ENCODE assay signal across 8 mouse cellular contexts in the genomic region with DNA sequence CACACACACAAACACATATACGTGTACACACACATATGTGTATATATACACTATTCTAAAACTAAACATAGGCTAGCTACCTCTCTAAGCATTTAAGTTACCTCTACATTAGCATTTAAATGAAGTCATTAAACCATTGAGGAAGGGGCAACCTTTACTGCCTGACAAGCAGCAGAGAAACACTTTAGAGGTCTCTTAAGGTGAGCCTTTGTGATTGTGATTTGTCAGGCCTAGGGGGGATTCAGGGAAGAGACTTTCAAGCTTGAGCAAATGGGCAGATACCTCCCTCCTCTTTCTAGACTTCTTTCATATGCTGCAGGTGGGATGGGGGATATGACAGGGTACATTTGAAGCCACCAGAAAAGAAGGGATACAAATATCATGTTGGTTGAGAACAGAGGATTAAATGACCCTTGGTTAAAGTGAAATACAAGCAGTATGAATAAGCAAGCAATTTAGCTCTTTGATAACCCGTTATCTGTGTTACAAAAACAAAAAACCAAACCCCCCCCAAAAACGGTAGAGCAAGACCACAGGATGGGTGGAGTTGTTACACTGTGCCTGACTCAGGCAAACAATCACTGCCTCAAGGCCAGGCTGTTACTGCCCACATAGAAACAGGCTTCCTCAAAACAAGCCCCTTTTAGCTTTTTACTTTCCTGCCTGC. TPM values are rescaled to one million over a fixed set of nuclear protein-coding genes. Genes with fewer than 3 reads are reported as not detected.
DNase-seq lines count a peak whose midpoint lies in the region; ATAC-seq and TF ChIP-seq lines count a peak whose summit lies in the region.

No protein-coding gene starts in this region.

- ATAC-seq in forebrain, embryonic 12.5 days (ENCODE audit: low FRiP score), result no peak
- ATAC-seq in limb, embryonic 14.5 days (ENCODE audit: low FRiP score, low read depth), result no peak

- peaks cover 2% of the 10 kb centered on the region; the same call in 1 of the 2 replicates for H3K36me3 ChIP-seq in forebrain, embryonic 12.5 days (replicated peaks)
- no peaks in the 10 kb centered on the region for H3K36me3 ChIP-seq in limb, embryonic 14.5 days (ENCODE audit: control insufficient read depth, insufficient read depth, low read length)

- H3K4me2 ChIP-seq in forebrain, embryonic 12.5 days, result peak overlapping the region; percentile 70
- peak overlapping the region; percentile 79 for H3K4me2 ChIP-seq in limb, embryonic 14.5 days (replicated peaks; ENCODE audit: low read depth, low read length, severe bottlenecking)

- WGBS in forebrain, embryonic 12.5 days, result 78% methylated on average over 3 of the region's 3 CpGs
- WGBS in limb, embryonic 14.5 days, result 72% methylated on average over 3 of the region's 3 CpGs

- peak overlapping the region; percentile 83; the same call in 1 of the 2 replicates for H3K9ac ChIP-seq in forebrain, embryonic 12.5 days
- H3K9ac ChIP-seq in limb, embryonic 14.5 days (ENCODE audit: low read depth, low read length, severe bottlenecking), result peak overlapping the region; percentile 91

- peak; percentile 48 for DNase-seq in adrenal gland, adult 2 months
- no peak for DNase-seq in adrenal gland, postnatal 4 days (ENCODE audit: low spot score in 2 of 2)
- peak; percentile 97 for DNase-seq in ES-CJ7 (ENCODE audit: low read depth, low spot score)
- no peak for DNase-seq in limb, embryonic 14.5 days (ENCODE audit: low spot score)
- DNase-seq in naive thymus-derived CD4-positive, alpha-beta T cell, adult 2 months (ENCODE audit: low read depth), result peak; percentile 56
- DNase-seq in urinary bladder, postnatal 25 days (ENCODE audit: low spot score), result no peak
- DNase-seq in cerebellum, postnatal 25 days, result no peak

- H3K4me3 ChIP-seq in forebrain, embryonic 12.5 days (replicated peaks), result peak overlapping the region; percentile 81; the same call in 1 of the 2 replicates
- H3K4me3 ChIP-seq in limb, embryonic 14.5 days (replicated peaks; ENCODE audit: low read length), result peak overlapping the region; percentile 85

- TF ChIP-seq POLR2A in limb, embryonic 14.5 days (IDR thresholded peaks at IDR 0.05; ENCODE audit: borderline replicate concordance, extremely low read depth, insufficient read depth, insufficient read length), result no peak

- peak overlapping the region; percentile 99; the same call in 1 of the 2 replicates for H3K27ac ChIP-seq in forebrain, embryonic 12.5 days
- peak overlapping the region; percentile 98 for H3K27ac ChIP-seq in limb, embryonic 14.5 days (replicated peaks; ENCODE audit: low read depth, low read length)

- H3K27me3 ChIP-seq in forebrain, embryonic 12.5 days, result no peaks in the 10 kb centered on the region
- no peaks in the 10 kb centered on the region for H3K27me3 ChIP-seq in limb, embryonic 14.5 days (ENCODE audit: control insufficient read depth, insufficient read depth, low read length)

- H3K9me3 ChIP-seq in forebrain, embryonic 12.5 days, result no peaks in the 10 kb centered on the region
- no peaks in the 10 kb centered on the region for H3K9me3 ChIP-seq in limb, embryonic 14.5 days (ENCODE audit: control insufficient read depth, low read length)

- peaks cover 22% of the 10 kb centered on the region for H3K4me1 ChIP-seq in forebrain, embryonic 12.5 days
- peaks cover 6% of the 10 kb centered on the region for H3K4me1 ChIP-seq in limb, embryonic 14.5 days (ENCODE audit: control insufficient read depth, insufficient read depth, low read length)

RNA-seq across cellular contexts. Expression of a gene that starts 1.2 kb away (rescaled TPM):
- 10 to 100 TPM; 50.5 to 53.9 TPM for total RNA-seq in adrenal gland, adult 2 months (2021)
- polyA plus RNA-seq in adrenal gland, adult 2 months (2012; rRNA removed), result 6.6 and 7.8 TPM in 2 replicates
- 10 to 100 TPM; 82.6 to 89.8 TPM for total RNA-seq in adrenal gland, postnatal 4 days (2021)
- polyA plus RNA-seq in forebrain, embryonic 12.5 days (2016; fragmentation: Nextera tagmentation; extraction: Ambion mirVana), result 103 and 114 TPM in 2 replicates
- 40.0 and 57.0 TPM in 2 replicates for polyA plus RNA-seq in limb, embryonic 14.5 days (2012; rRNA removed)
- polyA plus RNA-seq in limb, embryonic 14.5 days (2014; fragmentation: Nextera tagmentation; extraction: Ambion mirVana), result 81.8 and 86.2 TPM in 2 replicates

Comparison
In these comparisons a context has a peak if more than half of its experiments do, and no peak if none do; other contexts are left out.
1. DNase-seq: peak in adrenal gland, adult 2 months (single experiment), ES-CJ7 (single experiment) and naive thymus-derived CD4-positive, alpha-beta T cell, adult 2 months (single experiment); none in adrenal gland, postnatal 4 days (0 of 2), limb, embryonic 14.5 days (single experiment), urinary bladder, postnatal 25 days (single experiment) and cerebellum, postnatal 25 days (0 of 2).